Mouse (Mus musculus): ENCODE measurements around the gene Kcnj12. TPM values are rescaled to one million over a fixed set of nuclear protein-coding genes. Genes with fewer than 3 reads are reported as not detected.

Kcnj12 gene
- total and polyA plus RNA-seq, 3 experiments = not detected

DNA sequence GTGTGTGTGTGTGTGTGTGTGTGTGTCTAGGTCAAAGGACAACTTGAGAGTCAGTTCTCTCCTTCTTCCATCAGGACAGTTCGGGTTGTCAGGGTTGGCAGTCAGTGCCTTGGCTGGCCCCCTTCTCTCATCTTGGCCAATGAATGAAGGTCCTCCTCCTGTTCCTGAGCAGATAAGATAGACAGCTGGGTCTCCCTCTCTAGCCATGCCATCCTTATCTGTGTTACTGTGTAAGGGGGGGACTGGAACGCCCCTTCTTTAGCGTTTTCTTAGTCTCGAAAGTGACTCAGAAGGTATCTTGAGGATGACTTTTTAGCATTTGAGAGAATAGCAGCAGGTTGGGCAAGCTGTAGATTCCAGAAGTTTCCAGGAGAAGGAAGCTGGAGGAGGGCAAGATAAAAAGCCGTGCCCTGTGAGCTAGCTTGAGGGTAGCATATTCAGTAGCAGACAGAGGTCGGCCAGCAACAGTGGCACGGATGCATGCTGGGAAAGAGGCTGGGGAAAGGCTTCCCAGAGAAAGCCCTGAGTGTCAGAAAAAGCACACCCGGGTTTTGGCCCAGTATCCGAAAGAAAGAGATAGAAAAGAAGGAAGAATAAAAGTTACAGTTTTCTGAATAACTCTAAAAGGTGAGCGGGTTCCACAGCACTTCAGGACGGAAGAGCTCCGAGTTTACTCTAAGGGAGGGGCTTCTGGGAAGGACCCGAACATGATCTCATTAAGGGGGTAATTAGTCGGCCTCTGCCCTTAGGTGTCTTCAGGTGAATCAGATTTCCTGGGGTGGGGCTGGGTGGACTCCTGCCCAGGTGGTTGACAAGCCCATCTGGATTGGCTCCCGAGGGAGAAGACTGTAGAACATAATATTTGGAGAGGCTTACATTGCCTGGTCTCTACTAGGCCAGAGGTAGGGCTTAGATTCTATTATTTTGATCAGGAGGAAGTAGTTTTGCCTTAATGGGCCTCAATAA lies 53.3 kb downstream of the Kcnj12 start:
- H3K9ac ChIP-seq (ENCODE audit: control insufficient read depth, low read depth, low read length, poor library complexity, severe bottlenecking) = peak overlapping the region; percentile 15
- peaks cover 6 to 8% of the 10 kb centered on the region in 2 experiments; a peak in 3 of 4 replicates for H3K27me3 ChIP-seq (ENCODE audit: control insufficient read depth in 1 of 2, insufficient read depth in 2 of 2, low read length in 2 of 2)
- no peaks in the 10 kb centered on the region for H3K79me2 ChIP-seq (ENCODE audit: control insufficient read depth, insufficient read depth, low read length, poor library complexity)
- H3K4me3 ChIP-seq (ENCODE audit: control insufficient read depth in 1 of 2, insufficient read depth in 1 of 2, low read depth in 2 of 2, low read length in 2 of 2) = peak overlapping the region; percentile 28 to 43
- H3K4me1 ChIP-seq (ENCODE audit: control insufficient read depth in 1 of 2, insufficient read depth in 2 of 2, low read length in 2 of 2) = peaks cover 4 to 10% of the 10 kb centered on the region in 2 experiments; a peak in 3 of 4 replicates
- peak overlapping the region; percentile 45 for H3K27ac ChIP-seq (ENCODE audit: control insufficient read depth, low read depth, low read length)
- H3K36me3 ChIP-seq (ENCODE audit: control insufficient read depth in 1 of 2, insufficient read depth in 2 of 2, low read length in 2 of 2) = peaks cover 0 to 5% of the 10 kb centered on the region in 2 experiments; a peak in 1 of 4 replicates
- TF ChIP-seq SIN3A (IDR thresholded peaks at IDR 0.05; ENCODE audit: low read length) (peak; percentile 92), POLR2AphosphoS5 (IDR thresholded peaks at IDR 0.05; ENCODE audit: borderline replicate concordance, low read depth, low read length) (no peak), MYC (IDR thresholded peaks at IDR 0.05; ENCODE audit: low read depth, low read length) (peak; percentile 42; the same call in 1 of the 2 replicates), POLR2A (IDR thresholded peaks at IDR 0.05; ENCODE audit: control insufficient read depth in 1 of 2, insufficient read depth in 1 of 2, low read depth in 1 of 2, low read length in 2 of 2, poor library complexity in 1 of 2) (peak in 1 of 2 experiments; percentile 30; a peak in 1 of 4 replicates), GATA1 (IDR thresholded peaks at IDR 0.05; ENCODE audit: low read depth, low read length) (peak; percentile 97), MAX (IDR thresholded peaks at IDR 0.05; ENCODE audit: low read length) (peak; percentile 43; the same call in 1 of the 2 replicates), TAL1 (IDR thresholded peaks at IDR 0.05; ENCODE audit: low read length) (peak; percentile 60), HCFC1 (IDR thresholded peaks at IDR 0.05; ENCODE audit: low read depth, low read length) (peak; percentile 34; the same call in 1 of the 2 replicates), RCOR1 (IDR thresholded peaks at IDR 0.05; ENCODE audit: low read depth, low read length) (peak; percentile 75), USF1 (IDR thresholded peaks at IDR 0.05; ENCODE audit: low read depth, low read length) (no peak), MXI1 (IDR thresholded peaks at IDR 0.05; ENCODE audit: low read depth, low read length) (peak; percentile 60), BHLHE40 (IDR thresholded peaks at IDR 0.05; ENCODE audit: borderline replicate concordance, low read depth, low read length) (no peak), ETS1 (IDR thresholded peaks at IDR 0.05; ENCODE audit: low read depth, low read length) (peak; percentile 86), NELFE (IDR thresholded peaks at IDR 0.05; ENCODE audit: low read depth, low read length) (no peak), MAZ (IDR thresholded peaks at IDR 0.05; ENCODE audit: low read depth, low read length) (peak; percentile 84), EP300 (IDR thresholded peaks at IDR 0.05; ENCODE audit: low read depth in 1 of 2, low read length in 2 of 2) (peak; percentile 85 to 86), TCF12 (IDR thresholded peaks at IDR 0.05; ENCODE audit: low read depth, low read length) (peak; percentile 77)
- no peaks in the 10 kb centered on the region for H3K9me3 ChIP-seq (replicated peaks; ENCODE audit: insufficient read depth, low read length)
- peak; percentile 88 for DNase-seq (ENCODE audit: low read depth, low spot score)

DNA sequence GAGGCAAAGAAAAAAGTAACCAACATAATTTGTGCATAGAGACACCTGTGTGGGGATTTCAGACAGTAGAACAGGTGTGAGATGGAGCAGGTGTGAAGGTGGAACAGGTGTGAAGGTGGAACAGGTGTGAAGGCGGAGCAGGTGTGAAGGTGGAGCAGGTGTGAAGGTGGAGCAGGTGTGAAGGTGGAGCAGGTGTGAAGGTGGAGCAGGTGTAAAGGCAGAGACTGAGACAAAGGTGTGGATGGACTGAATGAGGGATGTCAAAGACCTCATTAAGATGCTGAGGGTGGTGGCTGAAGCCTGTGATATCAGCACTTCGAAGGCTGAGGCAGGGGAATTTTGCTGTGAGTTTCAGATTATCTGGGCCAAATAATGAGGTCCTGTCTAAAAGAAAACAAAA lies 59.3 kb downstream of the Kcnj12 start:
- Histone ChIP-seq H3K27me3 (ENCODE audit: control insufficient read depth in 1 of 2, insufficient read depth in 2 of 2, low read length in 2 of 2) (peaks cover 18 to 27% of the 10 kb centered on the region in 2 experiments), H3K9me3 (replicated peaks; ENCODE audit: insufficient read depth, low read length) (no peaks in the 10 kb centered on the region), H3K9ac (ENCODE audit: control insufficient read depth, low read depth, low read length, poor library complexity, severe bottlenecking) (no peak overlapping the region), H3K36me3 (ENCODE audit: control insufficient read depth in 1 of 2, insufficient read depth in 2 of 2, low read length in 2 of 2) (no peaks in the 10 kb centered on the region), H3K27ac (ENCODE audit: control insufficient read depth, low read depth, low read length) (no peak overlapping the region), H3K79me2 (ENCODE audit: control insufficient read depth, insufficient read depth, low read length, poor library complexity) (no peaks in the 10 kb centered on the region), H3K4me1 (ENCODE audit: control insufficient read depth in 1 of 2, insufficient read depth in 2 of 2, low read length in 2 of 2) (no peaks in the 10 kb centered on the region), H3K4me3 (ENCODE audit: control insufficient read depth in 1 of 2, insufficient read depth in 1 of 2, low read depth in 2 of 2, low read length in 2 of 2) (no peak overlapping the region)
- no peak for DNase-seq (ENCODE audit: low read depth, low spot score)
- TF ChIP-seq ZNF384 (IDR thresholded peaks at IDR 0.05; ENCODE audit: low read depth, low read length) (no peak), ZMIZ1 (IDR thresholded peaks at IDR 0.05; ENCODE audit: low read depth, low read length) (no peak), ZKSCAN1 (IDR thresholded peaks at IDR 0.05; ENCODE audit: low read depth, low read length) (no peak), MYB (IDR thresholded peaks at IDR 0.05; ENCODE audit: low read depth, low read length) (no peak), NRF1 (IDR thresholded peaks at IDR 0.05; ENCODE audit: insufficient read depth, low read depth, low read length, poor library complexity, severe bottlenecking) (no peak), POLR2AphosphoS5 (IDR thresholded peaks at IDR 0.05; ENCODE audit: borderline replicate concordance, low read depth, low read length) (no peak), POLR2AphosphoS2 (IDR thresholded peaks at IDR 0.05; ENCODE audit: low read length) (no peak), JUND (IDR thresholded peaks at IDR 0.05; ENCODE audit: low read depth, low read length) (no peak), UBTF (IDR thresholded peaks at IDR 0.05; ENCODE audit: borderline replicate concordance, insufficient read depth, low read depth, low read length) (no peak), KAT2A (conservative IDR thresholded peaks at IDR 0.05; ENCODE audit: low read depth, low read length) (no peak), MAX (IDR thresholded peaks at IDR 0.05; ENCODE audit: low read length) (no peak), RCOR1 (IDR thresholded peaks at IDR 0.05; ENCODE audit: low read depth, low read length) (no peak), ZC3H11A (IDR thresholded peaks at IDR 0.05; ENCODE audit: low read depth, low read length) (no peak), POLR2A (IDR thresholded peaks at IDR 0.05; ENCODE audit: control insufficient read depth in 1 of 2, insufficient read depth in 1 of 2, low read depth in 1 of 2, low read length in 2 of 2, poor library complexity in 1 of 2) (no peak), MAFK (IDR thresholded peaks at IDR 0.05; ENCODE audit: borderline replicate concordance, low read depth, low read length) (no peak)
